Mouse (Mus musculus): ENCODE data around the gene Coq10b.
A peak's percentile ranks its signal among the peaks of the same experiment; 100 is the strongest.
"Not testable (repeated sequence)": the region's sequence is repeated elsewhere in the genome, so short reads cannot be mapped to it uniquely, and the experiment has no call there.

Coq10b gene

GRCm38 (mm10) chr1:55052355-55052953, at the start of gene Coq10b:
Gene Coq10b, plus strand, starts transcription at chr1:55052770.
- DNase-seq (ENCODE audit: low spot score in 2 of 2) = peak; percentile 99

- DNase-seq (ENCODE audit: low spot score in 2 of 2) = not testable (repeated sequence)
Measured at GRCm38 (mm10) chr1:55008313-55008712, 44.3 kb upstream of the Coq10b start.

GRCm38 (mm10) chr1:55012513-55012912, 40.1 kb upstream of the Coq10b start:
- DNase-seq (ENCODE audit: low spot score in 2 of 2) = no peak

GRCm38 (mm10) chr1:55021907-55022306, 30.7 kb upstream of the Coq10b start:
- no peak for DNase-seq (ENCODE audit: low spot score in 2 of 2)

GRCm38 (mm10) chr1:55025656-55026430, 26.7 kb upstream of the Coq10b start:
- no peak for DNase-seq (ENCODE audit: low spot score in 2 of 2)

GRCm38 (mm10) chr1:55026444-55027252, 25.9 kb upstream of the Coq10b start:
- no peak for DNase-seq (ENCODE audit: low spot score in 2 of 2)

- peak; percentile 92 for DNase-seq (ENCODE audit: low spot score in 2 of 2)
Measured at GRCm38 (mm10) chr1:55027253-55027801, 25.2 kb upstream of the Coq10b start, which contains the start of gene Sf3b1. Gene Sf3b1, minus strand, starts transcription at chr1:55027481.

GRCm38 (mm10) chr1:55027966-55028365, 24.6 kb upstream of the Coq10b start:
- DNase-seq (ENCODE audit: low spot score in 2 of 2) = no peak

- DNase-seq (ENCODE audit: low spot score in 2 of 2) = no peak
Measured at GRCm38 (mm10) chr1:55028512-55029249, 23.9 kb upstream of the Coq10b start.

- DNase-seq (ENCODE audit: low spot score in 2 of 2) = no peak
Measured at GRCm38 (mm10) chr1:55029446-55029845, 23.1 kb upstream of the Coq10b start.

- DNase-seq (ENCODE audit: low spot score in 2 of 2) = no peak
Measured at GRCm38 (mm10) chr1:55031026-55031779, 21.4 kb upstream of the Coq10b start.

GRCm38 (mm10) chr1:55039944-55040343, 12.6 kb upstream of the Coq10b start:
- DNase-seq (ENCODE audit: low spot score in 2 of 2) = no peak

GRCm38 (mm10) chr1:55041691-55042090, 10.9 kb upstream of the Coq10b start:
- DNase-seq (ENCODE audit: low spot score in 2 of 2) = no peak

GRCm38 (mm10) chr1:55042246-55042645, 10.3 kb upstream of the Coq10b start:
- DNase-seq (ENCODE audit: low spot score in 2 of 2) = no peak

- DNase-seq (ENCODE audit: low spot score in 2 of 2) = no peak
Measured at GRCm38 (mm10) chr1:55043164-55043563, 9.4 kb upstream of the Coq10b start.

GRCm38 (mm10) chr1:55048841-55049587, 3.6 kb upstream of the Coq10b start:
- no peak for DNase-seq (ENCODE audit: low spot score in 2 of 2)

- no peak for DNase-seq (ENCODE audit: low spot score in 2 of 2)
Measured at GRCm38 (mm10) chr1:55051671-55052070, 899 bp upstream of the Coq10b start.

GRCm38 (mm10) chr1:55053005-55053404, 435 bp downstream of the Coq10b start:
- no peak for DNase-seq (ENCODE audit: low spot score in 2 of 2)

GRCm38 (mm10) chr1:55053596-55053995, 1.0 kb downstream of the Coq10b start:
- no peak for DNase-seq (ENCODE audit: low spot score in 2 of 2)

Measured in frontal cortex, postnatal 14 days (tissue).